Mouse (Mus musculus) kidney, embryonic 15.5 days (tissue): ENCODE measurements around the gene Odf2. TPM values are rescaled to one million over a fixed set of nuclear protein-coding genes. Genes with fewer than 3 reads are reported as not detected.

Experiments used
- microRNA-seq: library from miRNA; unstranded; fragments of <30 nt; microRNA quantifications from one replicate; pipeline ENCODE4, GENCODE M21; 2016
- polyA plus RNA-seq: library from polyadenylated mRNA; unstranded; fragments of >200 nt; fragmentation: Nextera tagmentation; extraction: Ambion mirVana; gene quantifications from 2 replicates; pipeline ENCODE4 v1.2.1, GENCODE M21; 2015

Gene Odf2
- polyA plus RNA-seq, 1 experiment from 2014 or later, result 81.5 TPM

Small RNA genes lying within 50 kb of the gene (microRNA-seq; reads per million reads assigned to microRNA genes)
- gene Mir219a-2 (not detected), gene Mir219b (not detected)

Other genes starting within 250 kb of the Odf2 start
- gene Gm13420, start 137.5 kb upstream of the Odf2 start, polyA plus RNA-seq, result 1.8 and 2.0 TPM in 2 replicates
- 0.28 TPM in 1 of 2 replicates, not detected in the other for gene Gm13547, start 129.9 kb upstream of the Odf2 start, polyA plus RNA-seq
- 40.9 and 41.8 TPM in 2 replicates for gene Coq4, start 101.7 kb upstream of the Odf2 start, polyA plus RNA-seq
- gene Trub2, start 100.7 kb upstream of the Odf2 start, polyA plus RNA-seq, result 37.6 and 41.8 TPM in 2 replicates
- gene Slc27a4, start 86.6 kb upstream of the Odf2 start, polyA plus RNA-seq, result 15.6 and 16.4 TPM in 2 replicates
- gene Urm1, start 69.1 kb upstream of the Odf2 start, polyA plus RNA-seq, result 30.0 and 30.1 TPM in 2 replicates
- gene Cercam, start 20.1 kb upstream of the Odf2 start, polyA plus RNA-seq, result 19.4 and 21.5 TPM in 2 replicates
- 60.1 and 65.5 TPM in 2 replicates for gene Gle1, start 46.2 kb downstream of the Odf2 start, polyA plus RNA-seq
- 82.0 and 103 TPM in 2 replicates for gene Sptan1, start 76.3 kb downstream of the Odf2 start, polyA plus RNA-seq
- 34.8 and 40.7 TPM in 2 replicates for gene Wdr34, start 159.7 kb downstream of the Odf2 start, polyA plus RNA-seq
- gene Set, start 168.2 kb downstream of the Odf2 start, polyA plus RNA-seq, result 486 and 529 TPM in 2 replicates
- 11.5 and 13.2 TPM in 2 replicates for gene Pkn3, start 188.5 kb downstream of the Odf2 start, polyA plus RNA-seq
- 35.2 and 37.7 TPM in 2 replicates for gene Zdhhc12, start 204.4 kb downstream of the Odf2 start, polyA plus RNA-seq
- gene Zer1, start 235.4 kb downstream of the Odf2 start, polyA plus RNA-seq, result 7.2 and 8.6 TPM in 2 replicates
- gene Tbc1d13, start 244.5 kb downstream of the Odf2 start, polyA plus RNA-seq, result 8.2 and 8.9 TPM in 2 replicates